Mouse (Mus musculus): ENCODE data around the gene Rps6kb2. TPM values are rescaled to one million over a fixed set of nuclear protein-coding genes. Genes with fewer than 3 reads are reported as not detected.

Rps6kb2 gene
- total RNA-seq, 2 experiments from 2014 or later = 24.8 to 27.8 TPM

DNA sequence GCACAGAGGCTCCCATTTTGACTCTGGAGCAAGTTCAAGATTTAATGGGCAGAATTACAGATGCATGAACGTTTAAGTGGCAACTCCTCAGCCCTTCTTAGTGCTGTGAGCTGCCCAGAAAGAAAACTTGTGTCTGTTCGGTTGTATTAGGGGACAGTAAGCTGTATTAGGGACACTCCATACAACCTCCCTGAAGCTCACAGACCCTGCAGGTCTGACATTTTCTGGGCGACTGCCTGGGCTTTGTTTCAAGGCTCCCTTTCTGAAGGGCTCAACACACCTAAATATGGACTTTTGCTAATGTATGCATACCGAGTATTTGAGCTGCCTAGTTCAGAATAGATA, 361 bp upstream of the Rps6kb2 start:
- TF ChIP-seq CTCF (IDR thresholded peaks at IDR 0.05) = no peak
- intact Hi-C loops (cut with DNase I) = loop anchor here (5.0 kb wide), 1 partner anchor 36 kb away; the partner anchor contains the start of gene Aip
- peak overlapping the region; percentile 98 for H3K27ac ChIP-seq

DNA sequence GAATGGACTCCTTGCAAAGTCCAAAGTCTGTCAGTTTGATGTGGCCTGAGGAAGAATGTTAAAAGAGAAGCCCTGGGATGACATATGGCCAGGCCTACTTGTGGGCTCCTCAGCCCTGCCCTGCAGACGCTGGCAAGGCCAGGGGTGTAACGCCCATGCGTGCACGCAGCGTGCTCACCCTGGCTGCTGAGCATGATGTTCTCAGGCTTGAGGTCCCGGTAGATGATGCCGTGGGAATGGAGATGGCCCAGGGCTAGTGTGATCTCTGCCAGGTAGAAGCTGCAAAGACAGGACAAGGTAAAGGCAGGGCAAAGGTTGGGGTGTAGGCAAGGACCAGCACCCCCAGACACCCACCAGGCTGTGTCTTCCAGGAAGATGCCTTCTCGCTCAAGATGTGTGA, 4.1 kb downstream of the Rps6kb2 start:
- Histone ChIP-seq H3K27ac (no peak overlapping the region), H3K4me3 (no peak overlapping the region)
- no peak for TF ChIP-seq CTCF (IDR thresholded peaks at IDR 0.05)
- intact Hi-C loops (cut with DNase I) = no loop called here
- no peak for DNase-seq

More for the DNA sequence above, 361 bp upstream of the Rps6kb2 start:
- no peak for DNase-seq
- peak overlapping the region; percentile 83 for H3K4me3 ChIP-seq

DNA sequence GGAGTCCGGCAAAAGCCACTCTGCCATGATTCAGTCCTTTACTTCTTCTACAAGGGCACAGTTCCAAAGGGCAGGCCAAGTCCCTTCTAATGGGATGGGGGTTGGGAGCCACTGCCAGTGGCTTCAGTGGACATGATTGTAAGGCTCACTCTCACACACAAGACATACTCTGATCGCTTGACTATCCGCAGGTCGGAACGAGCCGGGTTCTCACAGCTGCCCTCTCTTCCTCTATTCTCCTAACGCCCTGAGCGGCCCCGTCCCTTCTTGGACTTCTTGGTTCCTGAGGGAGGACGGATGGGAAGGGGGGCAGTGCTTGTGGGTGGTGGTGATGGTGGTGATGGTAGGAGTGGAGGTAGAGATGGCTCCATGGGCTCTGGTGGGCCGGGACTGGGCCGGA, 6.4 kb downstream of the Rps6kb2 start:
- Histone ChIP-seq H3K27ac (no peak overlapping the region), H3K4me3 (no peak overlapping the region)
- no peak for DNase-seq
- TF ChIP-seq CTCF (IDR thresholded peaks at IDR 0.05) = no peak
- intact Hi-C loops (cut with DNase I) = no loop called here

DNA sequence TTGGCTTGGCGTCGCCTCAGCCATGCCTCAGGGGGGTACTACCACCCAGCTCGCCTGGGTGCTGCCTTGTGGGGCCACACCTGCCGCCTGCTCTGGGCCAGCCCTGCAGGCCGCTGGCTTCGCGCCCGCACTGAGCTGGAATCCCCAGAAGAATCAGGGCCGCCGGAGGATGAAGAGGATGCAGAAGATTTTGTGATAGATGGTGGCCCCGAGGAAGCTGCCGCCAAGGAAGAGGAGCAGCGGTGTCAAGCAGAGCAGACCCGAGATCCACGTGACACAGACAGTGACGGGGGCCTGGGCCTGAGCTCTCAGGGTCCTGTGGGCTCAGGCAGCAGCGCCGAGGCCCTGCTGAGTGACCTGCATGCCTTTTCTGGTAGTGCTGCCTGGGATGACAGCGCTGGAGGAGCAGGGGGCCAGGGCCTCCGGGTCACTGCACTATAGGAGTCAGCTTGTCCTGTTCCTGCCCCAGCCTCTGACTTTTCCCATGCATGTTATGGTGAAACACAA, 7.0 kb downstream of the Rps6kb2 start:
- no peak for TF ChIP-seq CTCF (IDR thresholded peaks at IDR 0.05)
- no peak for DNase-seq
- H3K4me3 ChIP-seq = no peak overlapping the region
- no peak overlapping the region for H3K27ac ChIP-seq
- intact Hi-C loops (cut with DNase I) = no loop called here

DNA sequence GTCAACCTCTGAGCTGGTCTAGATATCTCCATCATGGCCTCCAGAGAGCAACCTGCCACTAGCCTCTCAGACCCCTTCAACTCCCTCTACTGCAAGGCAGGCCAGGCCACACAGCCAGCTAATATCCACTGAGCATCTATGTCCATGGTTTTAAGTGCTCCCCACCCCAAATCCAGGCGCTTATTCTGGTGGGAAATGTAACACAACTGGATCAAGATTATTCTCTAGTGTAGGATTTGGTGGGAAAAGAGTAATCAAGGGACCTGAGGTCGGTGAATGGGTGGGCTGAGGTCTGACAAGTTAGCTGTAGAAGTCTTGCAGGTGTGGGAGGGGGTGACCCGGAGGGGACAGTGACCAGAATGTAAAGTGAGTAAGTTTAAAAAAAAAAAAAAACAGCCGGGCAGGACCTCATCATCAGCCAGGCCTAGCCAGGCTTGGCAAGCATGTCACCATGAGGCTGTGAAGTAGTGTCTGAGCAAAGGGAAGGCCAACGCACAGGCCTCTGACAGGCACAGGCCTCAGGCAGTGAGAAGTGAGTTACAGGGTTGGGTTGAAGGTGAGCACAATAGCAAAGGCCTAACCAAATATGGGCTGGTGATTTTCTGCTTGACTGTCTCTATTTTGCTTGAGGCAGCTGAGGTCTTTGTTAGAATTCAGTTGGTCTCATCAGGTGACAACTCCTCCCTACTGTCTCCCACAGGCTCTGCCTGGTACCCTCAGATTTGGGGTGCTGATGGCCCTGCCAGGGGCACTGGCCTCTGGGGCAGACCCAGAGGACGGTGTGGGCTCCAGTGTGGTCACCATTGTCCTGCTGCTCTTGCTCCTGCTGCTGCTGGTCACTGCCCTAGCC, 7.7 kb downstream of the Rps6kb2 start:
- no peak overlapping the region for H3K4me3 ChIP-seq
- intact Hi-C loops (cut with DNase I) = no loop called here
- DNase-seq = no peak
- no peak for TF ChIP-seq CTCF (IDR thresholded peaks at IDR 0.05)
- H3K27ac ChIP-seq = no peak overlapping the region

DNA sequence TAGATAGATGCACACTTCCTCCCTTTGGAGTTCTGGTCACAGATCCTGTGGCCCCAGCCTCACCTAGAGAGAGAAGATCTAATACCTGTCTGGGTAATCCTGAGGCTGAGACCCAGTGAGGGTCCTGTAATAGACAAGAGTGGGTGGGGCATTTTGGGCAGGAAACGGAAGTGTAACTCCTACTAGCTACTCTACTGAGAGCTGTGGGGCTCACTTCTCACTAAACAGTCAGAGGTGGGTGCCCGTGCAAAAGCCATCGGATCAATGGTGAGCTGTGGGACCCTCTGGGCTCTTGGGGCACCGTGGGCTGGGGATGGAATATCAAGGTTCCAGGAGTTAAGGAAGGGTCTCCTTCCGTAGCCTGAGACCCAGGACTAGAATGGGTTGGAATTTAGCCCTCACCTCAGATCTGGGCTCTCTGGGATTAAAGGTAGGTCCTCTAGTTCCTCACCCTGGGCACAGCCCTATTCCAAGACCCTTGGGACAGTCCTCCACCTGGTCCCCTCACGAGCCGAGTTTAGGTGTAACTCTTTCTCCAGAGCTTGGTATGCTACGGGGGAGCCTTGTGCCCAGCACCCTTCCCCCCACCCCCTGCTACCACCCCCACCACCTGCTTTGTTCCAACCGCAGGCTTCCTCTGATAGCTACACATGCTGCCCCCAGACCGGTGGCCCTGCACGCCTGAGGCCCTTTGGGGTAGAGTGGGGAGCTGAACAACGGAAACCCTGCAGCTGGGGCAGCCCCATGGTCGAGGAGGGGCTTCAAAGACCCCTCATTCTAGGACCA, 8.5 kb downstream of the Rps6kb2 start:
- DNase-seq = no peak
- intact Hi-C loops (cut with DNase I) = no loop called here
- H3K4me3 ChIP-seq = no peak overlapping the region
- 0 out of 2 replicates have a peak overlapping the region, but pooled peaks have one; percentile 8 for H3K27ac ChIP-seq
- no peak for TF ChIP-seq CTCF (IDR thresholded peaks at IDR 0.05)

DNA sequence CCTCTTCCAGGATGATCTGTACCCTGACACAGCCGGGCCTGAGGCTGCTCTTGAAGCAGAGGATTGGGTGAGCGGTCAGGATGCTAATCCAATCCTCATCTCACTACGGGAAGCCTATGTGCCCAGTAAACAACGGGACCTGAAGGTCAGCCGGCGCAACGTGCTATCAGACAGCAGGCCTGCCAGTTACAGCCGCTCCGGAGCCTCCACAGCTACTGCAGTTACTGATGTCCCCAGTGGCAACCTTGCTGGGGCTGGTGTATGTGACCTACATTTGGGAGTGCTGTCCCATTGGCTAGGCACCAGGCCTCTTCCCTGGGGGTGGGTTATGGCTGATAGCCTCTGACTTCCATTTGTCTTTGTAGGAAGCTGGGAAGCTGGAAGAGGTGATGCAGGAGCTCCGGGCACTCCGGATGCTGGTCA, 9.9 kb downstream of the Rps6kb2 start, which contains the start of gene Ptprcap:
Gene Ptprcap, plus strand, starts transcription at position 373 of the 423 bp plus-strand sequence.
- no peak for DNase-seq
- intact Hi-C loops (cut with DNase I) = no loop called here
- 0 out of 2 replicates have a peak within 1 kb of the TSS, but pooled peaks have one; percentile 8 for H3K27ac ChIP-seq
- no peak for TF ChIP-seq CTCF (IDR thresholded peaks at IDR 0.05)
- H3K4me3 ChIP-seq = no peak within 1 kb of the TSS

DNA sequence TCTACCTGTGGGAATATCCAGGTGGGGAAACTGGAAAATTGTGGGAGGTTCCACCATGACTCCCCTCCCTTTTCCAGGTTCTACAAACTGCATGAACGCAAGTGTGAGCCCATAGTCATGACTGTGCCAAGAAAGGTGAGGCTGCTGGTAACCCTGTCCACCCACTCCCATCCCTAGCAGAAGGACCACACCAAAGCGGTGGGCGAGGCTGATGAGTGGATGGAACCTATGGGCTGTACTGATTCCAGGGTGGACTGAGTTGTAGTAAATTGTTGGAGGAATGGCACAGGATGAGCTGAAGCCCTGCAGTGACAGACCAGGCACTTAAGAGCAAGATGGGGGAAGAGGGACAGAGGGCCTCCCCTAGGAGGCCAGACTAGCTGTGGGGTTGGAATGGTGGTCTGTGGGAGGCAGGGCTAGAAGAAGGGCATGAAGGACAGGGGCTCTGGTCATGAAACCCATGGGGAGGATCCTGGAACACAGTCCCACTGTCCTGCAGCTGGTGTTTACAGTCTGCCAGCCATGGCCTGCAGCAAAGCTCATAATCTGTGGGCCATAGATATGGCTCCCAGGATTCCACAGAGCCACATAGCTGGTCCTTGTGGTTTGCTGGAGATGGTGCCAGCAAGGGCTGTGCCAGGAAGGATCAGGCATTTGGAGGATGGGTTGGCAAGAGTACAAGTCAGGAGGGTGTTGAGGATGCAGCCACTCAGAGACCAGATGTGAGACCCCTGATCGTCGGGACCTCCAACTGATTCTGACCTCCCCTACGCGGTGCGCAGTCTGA, 10.5 kb downstream of the Rps6kb2 start:
- Histone ChIP-seq H3K4me3 (no peak overlapping the region), H3K27ac (no peak overlapping the region)
- intact Hi-C loops (cut with DNase I) = no loop called here
- TF ChIP-seq CTCF (IDR thresholded peaks at IDR 0.05) = no peak
- no peak for DNase-seq

DNA sequence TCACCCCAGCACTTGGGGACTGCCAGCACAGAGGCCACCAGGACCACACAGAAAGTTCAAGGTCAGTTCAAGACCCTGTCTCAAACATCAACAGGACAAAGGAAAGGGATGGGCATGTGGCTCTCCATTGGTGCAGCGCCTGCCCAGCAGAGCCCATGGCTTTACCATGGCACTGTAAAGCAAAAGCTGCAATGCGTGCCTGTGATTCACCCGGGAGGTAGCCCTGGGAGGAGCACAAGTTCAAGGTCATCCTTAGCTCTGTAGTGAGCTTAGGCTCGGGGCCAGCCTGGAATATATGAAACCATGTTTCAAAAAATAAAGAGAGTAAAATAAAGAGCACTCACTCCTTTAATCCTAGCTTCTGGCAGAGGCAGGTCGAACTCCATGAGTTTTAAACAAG, 11.3 kb downstream of the Rps6kb2 start:
- TF ChIP-seq CTCF (IDR thresholded peaks at IDR 0.05) = no peak
- DNase-seq = no peak
- H3K4me3 ChIP-seq = no peak overlapping the region
- intact Hi-C loops (cut with DNase I) = no loop called here
- no peak overlapping the region for H3K27ac ChIP-seq

DNA sequence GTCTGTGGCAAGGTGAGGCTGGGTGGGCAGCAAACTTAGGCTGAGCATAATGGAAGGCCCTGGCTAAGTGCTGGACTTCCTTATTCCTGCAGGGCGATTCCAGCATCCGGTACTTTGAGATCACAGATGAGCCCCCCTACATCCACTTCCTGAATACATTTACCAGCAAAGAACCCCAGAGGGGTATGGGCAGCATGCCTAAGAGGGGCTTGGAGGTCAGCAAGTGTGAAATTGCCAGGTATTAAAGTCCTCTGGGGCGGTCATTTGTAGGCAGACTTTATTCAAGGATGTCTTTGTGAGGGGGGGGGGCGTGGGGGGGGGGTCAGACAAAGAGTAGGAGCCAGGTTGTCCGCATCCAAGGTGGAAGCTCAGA, 11.7 kb downstream of the Rps6kb2 start:
- no peak for DNase-seq
- no peak overlapping the region for H3K4me3 ChIP-seq
- intact Hi-C loops (cut with DNase I) = no loop called here
- TF ChIP-seq CTCF (IDR thresholded peaks at IDR 0.05) = no peak
- H3K27ac ChIP-seq = no peak overlapping the region

DNA sequence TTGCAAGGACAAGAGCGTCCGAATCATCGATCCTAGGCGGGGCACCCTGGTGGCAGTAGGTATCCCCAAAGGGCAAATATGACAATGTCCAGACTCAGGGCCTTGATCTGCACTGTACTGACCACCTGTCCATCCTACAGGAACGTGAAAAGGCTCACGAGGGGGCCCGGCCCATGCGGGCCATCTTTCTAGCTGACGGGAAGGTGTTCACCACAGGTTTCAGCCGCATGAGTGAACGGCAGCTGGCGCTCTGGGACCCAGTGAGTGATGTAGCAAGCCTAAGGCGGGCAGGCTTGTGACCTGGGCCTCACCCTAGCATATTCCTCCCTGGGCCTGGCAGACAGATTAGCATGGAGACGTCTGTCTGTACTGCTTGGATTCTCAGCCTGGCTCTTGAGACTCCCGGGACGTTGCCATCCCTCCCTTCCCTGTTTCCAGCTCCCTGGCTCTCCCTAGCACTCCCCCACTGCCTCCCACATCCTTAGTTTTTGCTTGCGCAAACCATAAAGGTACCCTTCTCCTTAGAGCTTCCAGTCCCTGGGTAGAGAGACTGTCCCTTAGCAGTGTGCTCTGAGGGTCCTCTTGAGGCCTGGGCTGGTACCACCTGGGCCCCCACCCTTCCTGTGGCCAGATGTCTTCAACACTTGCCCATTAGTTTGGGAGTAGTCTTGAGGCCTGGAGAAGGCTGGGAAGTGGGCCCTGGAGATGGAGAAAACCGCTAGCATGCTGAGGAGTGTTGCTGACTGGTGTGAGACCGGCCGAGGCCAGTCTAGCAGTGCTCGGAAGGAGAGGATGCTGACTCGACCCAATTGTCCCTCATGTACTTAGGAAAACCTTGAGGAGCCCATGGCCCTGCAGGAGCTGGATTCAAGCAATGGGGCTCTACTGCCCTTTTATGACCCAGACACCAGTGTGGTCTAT, 12.3 kb downstream of the Rps6kb2 start:
- no peak overlapping the region for H3K4me3 ChIP-seq
- no peak for DNase-seq
- TF ChIP-seq CTCF (IDR thresholded peaks at IDR 0.05) = no peak
- no peak overlapping the region for H3K27ac ChIP-seq
- intact Hi-C loops (cut with DNase I) = no loop called here
